Mouse (Mus musculus) left cerebral cortex, postnatal 10 days (tissue): ENCODE results near the gene Mpp1. TPM values are rescaled to one million over a fixed set of nuclear protein-coding genes. Genes with fewer than 3 reads are reported as not detected.

Source experiments
- DNase-seq, 2 experiments: peaks; one replicate each; pipeline ENCODE4 v3.0.0; 2021 to 2022; ENCODE audit warnings: low spot score in 2 of 2, mixed read lengths in 1 of 2; ENCODE audit errors: extremely low spot score in 1 of 2
- intact Hi-C: fragments of 180-260 bp; cut with DNase I; formaldehyde crosslinking; loops from one replicate; pipeline ENCODE4 v1.15.1; 2025
- total RNA-seq, 2 experiments: library from RNA; stranded (reverse); gene quantifications; 2 replicates each; pipeline ENCODE4 v1.2.3; 2021

The Mpp1 gene
- total RNA-seq, 2 experiments from 2014 or later, result 25.5 to 26.8 TPM

- intact Hi-C loops, result no loop called here
- no peak for DNase-seq
These were observed 45.2 kb downstream of the Mpp1 start for GRCm38 (mm10) chrX:75085654-75086053.

GRCm38 (mm10) chrX:75084774-75085508, 45.9 kb downstream of the Mpp1 start, which contains the start of gene Gab3:
TSS of gene Gab3 (minus strand) at chrX:75085458.
- peak in 1 of 2 experiments; percentile 60 for DNase-seq
- intact Hi-C loops, result no loop called here

DNA sequence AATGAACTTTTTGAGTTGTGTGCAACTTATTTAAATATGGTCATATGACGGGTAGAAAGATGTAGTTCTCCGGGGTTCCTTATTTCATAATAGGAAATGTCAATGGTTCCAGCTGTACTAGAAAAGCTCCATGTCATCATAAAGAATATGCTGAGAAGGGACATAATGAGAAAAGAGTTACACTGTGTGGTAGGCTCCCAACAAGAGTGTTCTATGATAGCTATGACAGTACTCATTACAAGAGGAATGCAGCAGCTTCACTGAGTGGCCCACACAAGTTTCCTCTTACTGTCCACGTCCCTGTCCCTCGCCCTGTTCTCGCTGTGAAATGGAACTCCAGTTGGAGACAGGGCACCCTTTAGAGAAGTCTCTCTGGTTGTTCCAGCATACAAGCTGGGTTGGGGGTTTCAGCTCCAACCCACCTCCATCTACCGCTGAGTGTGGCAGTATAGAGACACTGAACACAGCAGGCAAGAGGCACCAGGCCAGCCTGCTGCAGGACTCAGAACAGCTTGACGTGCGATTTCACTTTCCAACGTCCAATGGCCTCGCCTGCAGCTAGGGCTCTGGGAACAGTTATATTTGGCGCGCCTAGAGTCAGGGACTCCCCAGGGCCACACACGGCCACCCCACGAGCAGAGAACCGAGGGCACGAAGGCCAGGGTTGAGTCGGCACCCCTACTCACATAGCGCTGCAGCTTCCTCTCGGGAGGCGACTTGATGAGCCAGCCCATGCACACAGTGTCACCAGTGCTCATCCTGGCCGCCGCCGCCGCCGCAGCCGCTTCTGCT, 46.6 kb downstream of the Mpp1 start:
- intact Hi-C loops, result no loop called here

DNA sequence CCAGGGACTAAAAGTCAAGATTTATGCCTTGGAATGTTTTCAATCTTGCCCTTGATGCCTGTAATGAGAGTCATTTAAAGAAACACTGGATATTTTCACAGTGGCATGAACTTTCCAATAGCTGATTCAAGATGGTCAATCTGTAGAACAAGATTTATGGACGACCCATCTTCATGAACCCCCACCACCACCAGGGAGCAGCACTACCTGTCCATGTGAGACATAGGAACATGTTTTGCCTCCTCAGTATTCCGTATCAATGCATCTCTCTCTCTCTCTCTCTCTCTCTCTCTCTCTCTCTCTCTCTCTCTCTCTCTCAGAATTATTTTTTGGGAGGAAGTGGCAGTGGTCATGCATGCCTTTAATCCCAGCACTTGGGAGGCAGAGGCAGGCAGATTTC, 48.5 kb downstream of the Mpp1 start:
- intact Hi-C loops, result no loop called here

More for the DNA sequence above, 46.6 kb downstream of the Mpp1 start:
- DNase-seq, result peak in 1 of 2 experiments; percentile 23

More for the DNA sequence above, 48.5 kb downstream of the Mpp1 start:
- DNase-seq, result no peak

Other genes starting within 250 kb of the Mpp1 start
- 1 to 10 TPM; 1.1 to 2.9 TPM for gene Gab3, start 45.6 kb downstream of the Mpp1 start, total RNA-seq
- 10 to 100 TPM; 24.7 to 25.1 TPM for gene Dkc1, start 35.2 kb downstream of the Mpp1 start, total RNA-seq
- not detected for gene Smim9, start 32.8 kb upstream of the Mpp1 start, total RNA-seq